Mouse (Mus musculus) liver, embryonic 12.5 days (tissue): Measurements from ENCODE around the gene Mei4. TPM values are rescaled to one million over a fixed set of nuclear protein-coding genes. Genes with fewer than 3 reads are reported as not detected.

Experiments used
- ATAC-seq: fragments of 200-750 bp; cut with Nextera tagmentation; 2 replicates; pipeline ENCODE4 v1.8.0; 2017; ENCODE audit warnings: moderate number of reproducible peaks, mild to moderate bottlenecking, moderate library complexity
- H3K27ac ChIP-seq: fragments of 300-500 bp; sonication (generic); 2 replicates; pipeline ENCODE4 v1.5.1; 2016; ENCODE audit warnings: mild to moderate bottlenecking
- H3K27me3 ChIP-seq: fragments of 300-500 bp; sonication (generic); replicated peaks from 2 replicates; pipeline ENCODE4 v1.6.1; 2016; ENCODE audit warnings: mild to moderate bottlenecking, moderate library complexity
- H3K36me3 ChIP-seq: fragments of 300-500 bp; sonication (generic); 2 replicates; pipeline ENCODE4 v1.6.1; 2016; ENCODE audit warnings: mild to moderate bottlenecking, moderate library complexity
- H3K4me1 ChIP-seq: fragments of 300-500 bp; sonication (generic); 2 replicates; pipeline ENCODE4 v1.6.1; 2016
- H3K4me2 ChIP-seq: fragments of 300-500 bp; sonication (generic); 2 replicates; pipeline ENCODE4 v1.6.1; 2016; ENCODE audit warnings: mild to moderate bottlenecking, moderate library complexity
- H3K4me3 ChIP-seq: fragments of 300-500 bp; sonication (generic); 2 replicates; pipeline ENCODE4 v1.5.1; 2016; ENCODE audit warnings: mild to moderate bottlenecking, moderate library complexity
- H3K9ac ChIP-seq: fragments of 300-500 bp; sonication (generic); 2 replicates; pipeline ENCODE4 v1.6.1; 2016; ENCODE audit warnings: mild to moderate bottlenecking, moderate library complexity
- H3K9me3 ChIP-seq: fragments of 300-500 bp; sonication (generic); replicated peaks from 2 replicates; pipeline ENCODE4 v1.6.1; 2016; ENCODE audit warnings: mild to moderate bottlenecking, moderate library complexity
- WGBS: fragments of 180-500 bp; shearing (Covaris S2); methylation state at CpG from one replicate; pipeline ENCODE4 v1.1.7; 2016; ENCODE audit not compliant: insufficient replicate concordance; 5-methylcytosine and 5-hydroxymethylcytosine counted together
- polyA plus RNA-seq: library from polyadenylated mRNA; unstranded; fragments of >200 nt; fragmentation: Nextera tagmentation; extraction: Ambion mirVana; gene quantifications from 2 replicates; pipeline ENCODE4 v1.2.1, GENCODE M21; 2016

Mei4 gene
- polyA plus RNA-seq, 1 experiment from 2014 or later: 0.42 TPM

DNA sequence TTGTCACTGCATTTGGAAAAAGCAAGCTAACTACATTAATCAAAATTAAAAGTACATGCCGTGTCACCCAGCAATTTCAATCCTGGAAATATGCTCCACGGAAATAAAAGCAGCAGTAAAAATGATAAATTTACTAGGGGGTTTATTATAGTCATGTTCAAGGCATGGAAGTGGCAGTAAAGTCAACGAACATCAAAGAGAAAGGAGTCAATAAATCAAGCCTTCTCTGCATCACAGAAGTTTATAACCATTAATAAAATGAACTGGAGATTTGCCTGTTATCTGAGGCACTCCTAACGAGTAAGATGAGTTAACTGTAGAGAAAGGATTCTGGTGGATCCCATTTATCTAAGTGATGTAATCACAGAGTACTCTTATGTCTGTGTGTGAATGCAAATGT, 298.9 kb downstream of the Mei4 start:
- H3K4me1 ChIP-seq: no peaks in the 10 kb centered on the region
- no peaks in the 10 kb centered on the region for H3K9me3 ChIP-seq
- H3K27ac ChIP-seq: no peak overlapping the region
- no peak for ATAC-seq
- WGBS: 46% methylated on average over 4 of the region's 4 CpGs
- no peak overlapping the region for H3K4me2 ChIP-seq
- H3K9ac ChIP-seq: no peak overlapping the region
- no peaks in the 10 kb centered on the region for H3K27me3 ChIP-seq
- H3K4me3 ChIP-seq: no peak overlapping the region
- no peaks in the 10 kb centered on the region for H3K36me3 ChIP-seq

DNA sequence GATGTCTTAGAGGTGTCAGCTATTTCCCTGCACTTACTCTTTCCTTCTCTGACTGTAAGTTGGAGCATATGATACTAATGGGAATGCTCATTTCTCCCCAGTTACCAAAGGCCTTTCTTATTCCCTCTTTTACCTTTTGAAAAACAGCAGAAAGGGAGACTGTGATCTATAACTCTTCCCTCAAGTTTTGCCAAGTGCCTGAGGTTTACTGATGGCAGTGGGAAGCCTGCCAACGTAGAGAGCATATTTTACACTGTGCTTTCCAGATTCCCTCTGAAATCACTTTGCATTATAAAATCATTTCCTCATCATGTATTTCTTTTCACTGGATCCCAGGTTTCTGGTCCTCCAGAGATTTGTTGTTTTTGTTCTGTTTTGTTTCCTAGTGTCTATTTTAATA, 354.5 kb downstream of the Mei4 start:
- no peaks in the 10 kb centered on the region for H3K27me3 ChIP-seq
- no peak for ATAC-seq
- no peaks in the 10 kb centered on the region for H3K4me1 ChIP-seq
- no peak overlapping the region for H3K27ac ChIP-seq
- no peak overlapping the region for H3K4me2 ChIP-seq
- no peaks in the 10 kb centered on the region for H3K9me3 ChIP-seq
- 48% methylated on average over 1 of the region's 1 CpGs for WGBS
- no peaks in the 10 kb centered on the region for H3K36me3 ChIP-seq
- no peak overlapping the region for H3K9ac ChIP-seq
- no peak overlapping the region for H3K4me3 ChIP-seq

DNA sequence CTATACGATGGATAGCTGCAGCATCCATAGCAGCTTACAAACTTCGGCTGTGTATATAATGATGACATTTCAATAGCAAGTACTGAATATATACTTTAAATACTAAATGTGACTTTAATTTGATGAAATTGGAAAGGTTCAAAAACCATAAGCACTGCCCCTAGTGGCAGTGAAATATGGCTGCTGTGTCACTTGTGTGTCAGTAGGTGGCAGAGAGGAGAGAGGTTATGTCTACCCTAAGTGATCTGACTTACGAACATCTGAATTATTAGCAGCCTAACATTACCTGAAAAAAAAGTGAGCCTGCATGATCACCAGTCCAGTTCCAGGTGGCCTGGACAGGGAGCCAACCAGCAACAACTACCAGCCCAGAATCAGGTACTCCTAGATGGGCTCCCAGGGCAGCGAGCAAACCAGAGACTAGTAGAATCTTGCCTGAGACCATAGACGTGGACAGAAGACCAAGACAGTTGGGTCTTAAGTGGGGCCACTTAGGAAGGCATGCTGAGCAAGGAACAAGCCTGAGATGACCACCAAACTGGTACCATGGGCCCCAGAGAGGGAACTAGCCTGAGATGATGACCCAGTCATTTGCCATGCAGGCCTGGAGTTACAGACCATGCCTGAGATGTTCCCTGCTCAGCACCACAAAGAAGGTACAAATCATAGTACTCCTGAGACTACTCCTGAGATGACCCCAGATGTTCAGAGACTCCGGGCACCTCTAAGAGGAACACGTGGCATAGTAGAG, 384.4 kb downstream of the Mei4 start:
- Histone ChIP-seq H3K9ac (no peak overlapping the region), H3K27ac (no peak overlapping the region), H3K4me1 (no peaks in the 10 kb centered on the region), H3K36me3 (no peaks in the 10 kb centered on the region), H3K9me3 (no peaks in the 10 kb centered on the region), H3K4me3 (no peak overlapping the region), H3K27me3 (no peaks in the 10 kb centered on the region), H3K4me2 (no peak overlapping the region)
- ATAC-seq: no peak
- 71% methylated on average over 7 of the region's 7 CpGs for WGBS

Other genes starting within 250 kb of the Mei4 start
- gene Htr1b, start 229.8 kb upstream of the Mei4 start, polyA plus RNA-seq: 0.10 and 0.12 TPM in 2 replicates